Mouse (Mus musculus): ENCODE data around the gene Ptpn23.

- TF ChIP-seq CTCF (IDR thresholded peaks at IDR 0.05; ENCODE audit: control insufficient read depth, insufficient read depth, low read length) (no peak), POLR2A (IDR thresholded peaks at IDR 0.05; ENCODE audit: borderline replicate concordance, control insufficient read depth, low read depth, low read length) (no peak)
Observed at GRCm38 (mm10) chr9:110351932-110352632, 55.9 kb downstream of the Ptpn23 start.
